Mouse (Mus musculus) spleen, postnatal 14 days (tissue): ENCODE results near the gene Cd164l2.

Experiments
- DNase-seq, 2 experiments: peaks; one replicate each; pipeline ENCODE4 v3.0.0; 2021 to 2022; ENCODE audit warnings: low spot score in 2 of 2

The Cd164l2 gene

GRCm38 (mm10) chr4:133255392-133255791 lies 43.5 kb downstream of the Cd164l2 start:
- no peak for DNase-seq

- DNase-seq = no peak
Measured at GRCm38 (mm10) chr4:133256820-133257219, 44.9 kb downstream of the Cd164l2 start.

GRCm38 (mm10) chr4:133257230-133257629 lies 45.3 kb downstream of the Cd164l2 start:
- no peak for DNase-seq

- DNase-seq = no peak
Measured at GRCm38 (mm10) chr4:133257798-133258408, 46.0 kb downstream of the Cd164l2 start.

- no peak for DNase-seq
Measured at GRCm38 (mm10) chr4:133261641-133262374, 49.9 kb downstream of the Cd164l2 start.

- no peak for DNase-seq
Measured at GRCm38 (mm10) chr4:133262375-133262765, 50.4 kb downstream of the Cd164l2 start.

GRCm38 (mm10) chr4:133262882-133263281 lies 51.0 kb downstream of the Cd164l2 start, which contains the start of gene Sytl1:
Sytl1 (minus strand) TSS chr4:133263113.
- no peak for DNase-seq

GRCm38 (mm10) chr4:133263756-133264155 lies 51.8 kb downstream of the Cd164l2 start:
- no peak for DNase-seq

- DNase-seq = no peak
Measured at GRCm38 (mm10) chr4:133264559-133264958, 52.6 kb downstream of the Cd164l2 start.

GRCm38 (mm10) chr4:133265297-133265696 lies 53.4 kb downstream of the Cd164l2 start:
- DNase-seq = no peak

GRCm38 (mm10) chr4:133265759-133266158 lies 53.8 kb downstream of the Cd164l2 start:
- DNase-seq = no peak

- no peak for DNase-seq
Measured at GRCm38 (mm10) chr4:133266248-133266880, 54.4 kb downstream of the Cd164l2 start.

- DNase-seq = no peak
Measured at GRCm38 (mm10) chr4:133268931-133269330, 57.0 kb downstream of the Cd164l2 start.

- no peak for DNase-seq
Measured at GRCm38 (mm10) chr4:133269596-133269995, 57.7 kb downstream of the Cd164l2 start.

- no peak for DNase-seq
Measured at GRCm38 (mm10) chr4:133270929-133271328, 59.0 kb downstream of the Cd164l2 start.
